Mouse (Mus musculus) liver, postnatal 0 days (tissue): ENCODE data around the gene Smpdl3a.

Experiments
- CTCF ChIP-seq: sonication (generic); IDR thresholded peaks from 2 replicates; pipeline ENCODE4 v1.5.1; 2016; ENCODE audit warnings: antibody characterized with exemption, low read depth
- EP300 ChIP-seq: IDR thresholded peaks from 2 replicates; pipeline ENCODE4 v1.6.1; 2016; ENCODE audit warnings: antibody characterized with exemption, low read depth, mild to moderate bottlenecking

DNA sequence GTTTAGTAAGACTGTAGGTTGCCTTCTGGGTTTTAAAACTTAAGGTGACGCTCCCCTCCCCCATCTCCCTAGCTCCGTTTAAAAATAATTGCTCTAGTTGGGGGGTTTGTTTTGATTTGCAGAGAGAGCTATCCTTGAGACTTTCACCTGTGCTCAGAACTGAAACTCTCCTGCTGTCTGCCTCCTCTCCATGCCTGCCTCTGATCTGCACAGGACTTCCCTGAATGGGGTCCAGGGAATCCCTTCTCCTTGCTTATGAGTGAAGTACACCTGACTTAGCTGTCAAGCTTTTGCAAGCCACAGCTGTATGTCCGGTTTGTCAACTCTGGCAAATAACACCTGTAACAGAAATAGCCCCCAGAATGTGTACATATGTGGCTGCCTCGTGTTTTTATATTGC lies 1.4 kb downstream of the Smpdl3a start:
- no peak for TF ChIP-seq EP300
- TF ChIP-seq CTCF = no peak
